Mouse (Mus musculus): ENCODE data around the gene Mapk9.
"Not testable (repeated sequence)": the region's sequence is repeated elsewhere in the genome, so short reads cannot be mapped to it uniquely, and the experiment has no call there.

DNA sequence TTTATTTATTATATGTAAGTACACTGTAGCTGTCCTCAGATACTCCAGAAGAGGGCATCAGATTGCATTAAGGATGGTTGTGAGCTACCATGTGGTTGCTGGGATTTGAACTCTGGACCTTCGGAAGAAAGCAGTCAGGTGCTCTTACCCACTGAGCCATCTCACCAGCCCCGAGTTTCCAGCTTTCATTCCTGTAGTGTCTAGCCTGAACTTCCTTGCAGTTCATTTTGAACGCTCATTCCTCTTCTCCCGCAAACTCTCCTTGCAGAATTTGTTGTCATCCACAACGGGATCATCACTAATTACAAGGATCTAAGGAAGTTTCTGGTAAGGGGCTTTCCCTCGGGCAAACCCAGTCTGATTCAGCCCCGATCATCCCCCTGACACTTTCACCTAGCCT lies 35.9 kb upstream of the Mapk9 start:
- TF ChIP-seq CTCF, EP300 (IDR thresholded peaks at IDR 0.05): not testable (repeated sequence)

All from lung, postnatal 0 days (tissue).